Mouse (Mus musculus): ENCODE results near the gene Myo9a.

DNA sequence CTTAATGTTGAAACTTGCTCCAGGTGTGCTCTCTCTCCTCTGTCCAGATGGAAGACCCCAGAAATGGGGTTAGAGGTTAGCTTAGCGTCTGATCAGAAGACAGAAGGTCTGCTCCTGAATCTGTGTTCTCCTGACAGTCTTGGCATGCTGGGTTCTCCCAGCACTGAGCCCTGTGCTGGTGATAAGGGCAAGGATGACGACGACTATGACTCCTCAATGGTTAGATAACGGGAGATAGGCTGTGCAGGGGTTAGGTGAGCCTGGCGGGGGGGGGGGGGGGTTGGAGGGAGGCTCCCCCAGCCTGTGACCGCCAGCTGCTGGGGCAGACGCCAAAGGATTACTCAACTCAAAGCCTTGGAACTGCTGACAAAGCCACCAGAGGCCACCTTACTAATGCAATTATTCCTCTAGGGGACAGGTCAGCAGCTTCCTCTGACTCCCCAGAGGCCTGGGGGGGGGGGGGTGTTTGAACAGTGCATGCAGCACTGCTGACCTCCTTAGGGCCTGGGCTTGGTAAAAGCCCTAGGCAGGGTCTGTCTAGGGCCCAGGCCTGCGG lies 201.9 kb downstream of the Myo9a start:
- TF ChIP-seq TAL1 (IDR thresholded peaks at IDR 0.05; ENCODE audit: low read length): no peak
- no peak for TF ChIP-seq GATA1 (IDR thresholded peaks at IDR 0.05; ENCODE audit: low read length)

Data from erythroblast, embryonic 14.5 days (primary cell).